Mouse (Mus musculus) testis, postnatal 14 days (tissue): ENCODE measurements at regions not wholly inside any gene's neighbourhood (a gene's known extent, or its start where the extent isn't known, plus 50 kb on each side); places are given as distances from the start of the nearest gene placed in this dataset.

Source experiments
- DNase-seq: peaks from one replicate; pipeline ENCODE4 v3.0.0; 2021; ENCODE audit warnings: low spot score

GRCm38 (mm10) chr12:25335069-25335468 is 238.1 kb upstream of the Id2 start:
- DNase-seq: no peak

DNA sequence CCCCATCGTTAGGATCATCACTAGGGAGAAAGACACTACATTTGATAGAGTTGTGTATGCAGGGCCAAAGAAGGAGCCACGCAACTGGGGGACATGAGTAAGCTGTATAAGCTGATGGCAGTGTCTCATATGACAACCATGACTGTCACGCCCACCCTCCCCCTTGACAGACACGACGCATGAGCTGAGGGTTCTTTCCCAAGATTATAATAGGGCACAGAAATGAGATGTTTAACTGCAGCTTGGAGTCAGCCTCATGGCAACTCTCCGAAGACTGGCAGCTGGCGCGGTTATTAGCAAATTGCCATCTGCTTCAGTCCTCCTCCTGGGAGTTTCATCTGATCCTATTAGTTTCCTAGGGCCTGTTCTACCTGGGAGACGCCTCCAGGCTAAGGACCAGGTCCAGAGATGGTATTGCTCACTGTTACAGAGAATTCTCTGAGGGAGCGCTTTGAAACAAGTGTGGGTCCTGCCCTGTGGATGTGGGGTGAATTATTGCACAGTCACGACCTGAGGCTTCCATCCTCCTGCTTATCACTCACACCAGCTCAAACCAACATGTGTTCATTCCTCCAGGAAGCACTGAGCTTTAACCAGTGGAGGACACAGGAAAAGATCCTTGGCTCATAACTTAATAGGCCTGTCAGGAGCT is 235.6 kb upstream of the Id2 start:
- DNase-seq: no peak

DNA sequence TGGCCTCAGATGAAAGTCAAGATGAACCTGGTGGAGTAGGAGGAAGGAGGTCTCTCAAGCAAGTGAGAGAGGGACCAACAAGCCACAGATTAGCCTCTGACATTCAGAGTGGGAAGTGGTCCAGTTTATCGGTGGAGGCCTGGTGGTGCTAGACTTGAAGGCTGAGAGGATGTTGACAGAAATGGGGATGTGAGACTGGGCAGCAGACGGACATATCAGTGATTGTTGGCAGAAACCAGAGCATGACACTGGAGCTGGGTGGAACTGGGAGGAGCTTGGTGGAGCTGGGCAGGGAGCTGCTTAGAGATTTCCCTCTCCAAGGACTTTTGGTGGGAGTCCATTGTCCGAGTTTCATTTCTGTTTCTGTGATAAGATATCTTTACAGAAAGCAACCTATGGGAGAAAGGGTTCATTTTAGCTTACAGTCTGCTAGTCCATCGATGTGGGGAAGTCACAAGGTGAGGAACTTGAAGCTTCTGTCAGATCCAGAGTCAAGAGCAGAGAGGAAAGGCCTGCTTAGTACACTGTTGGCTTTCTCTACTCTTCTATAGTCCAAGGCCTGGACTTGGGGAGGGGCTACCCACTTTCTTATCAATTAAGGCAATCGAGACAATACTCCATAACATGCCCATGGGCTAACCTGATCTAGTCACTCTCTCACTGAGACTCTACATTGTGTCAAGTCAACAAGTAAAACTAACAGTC is 233.2 kb upstream of the Id2 start:
- peak; percentile 36 for DNase-seq

DNA sequence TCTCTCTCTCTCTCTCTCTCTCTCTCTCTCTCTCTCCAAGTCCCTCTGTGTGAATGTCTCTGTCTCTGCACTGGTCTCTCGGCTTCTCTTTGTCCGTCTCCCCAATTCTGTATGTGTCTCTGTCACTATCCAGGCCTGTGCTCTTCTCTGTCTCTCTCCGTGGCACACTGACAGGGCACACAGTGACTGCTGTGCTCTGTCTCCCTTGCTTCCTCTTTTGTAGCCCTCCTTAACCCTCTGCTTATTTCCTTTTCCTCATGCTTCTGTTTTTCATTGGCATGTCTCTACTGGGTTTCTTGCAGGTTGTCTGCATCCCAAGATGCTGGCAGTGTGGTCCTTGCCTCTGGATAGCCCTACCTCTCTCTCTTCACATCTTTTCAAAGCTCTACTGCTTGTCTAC is 229.0 kb upstream of the Id2 start:
- no peak for DNase-seq

DNA sequence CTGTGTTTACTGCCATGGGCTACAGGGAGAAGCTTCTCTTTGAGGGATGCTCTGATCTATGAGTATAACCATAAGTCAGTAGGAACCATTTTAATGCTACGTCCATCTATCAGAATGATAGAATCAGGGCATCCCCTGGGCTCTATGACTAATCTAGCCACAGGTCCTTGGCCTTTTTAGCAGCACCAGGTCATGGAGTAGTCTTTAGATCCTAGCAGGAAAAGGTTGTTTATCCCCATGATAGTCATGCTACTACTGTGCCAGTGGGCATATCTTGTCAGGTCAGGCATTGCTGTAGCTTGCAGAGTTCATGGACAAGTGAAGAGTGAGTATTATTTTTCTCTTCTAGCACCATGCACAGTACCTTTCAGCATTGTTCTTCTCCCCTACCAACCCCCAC is 226.2 kb upstream of the Id2 start:
- no peak for DNase-seq

DNA sequence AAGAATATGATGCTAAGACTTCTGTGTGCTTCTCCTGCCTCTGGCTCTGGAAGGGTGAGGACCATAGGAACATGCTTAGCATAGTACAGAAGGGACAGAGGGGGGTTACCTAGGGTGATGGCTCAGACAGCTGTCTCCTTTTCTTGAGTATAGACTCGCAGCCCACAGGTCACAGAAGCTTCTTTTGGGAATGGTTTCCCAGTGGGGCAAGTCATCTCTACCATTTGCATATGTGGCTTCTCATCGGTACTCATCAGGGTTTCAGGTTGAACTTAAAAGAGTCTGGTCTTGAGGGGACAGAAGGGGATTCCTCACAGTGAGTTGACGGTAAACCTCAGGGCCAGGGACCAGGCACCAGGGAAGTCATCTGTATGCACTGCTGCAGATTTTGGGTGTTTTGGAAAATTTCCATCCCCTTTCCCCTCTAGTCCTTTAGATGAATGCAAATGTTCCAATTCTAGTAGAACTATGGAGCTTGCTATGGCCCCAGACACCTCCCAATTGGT is 223.4 kb upstream of the Id2 start:
- DNase-seq: no peak

- DNase-seq: no peak
These were observed 222.9 kb upstream of the Id2 start for GRCm38 (mm10) chr12:25319846-25320245.

DNA sequence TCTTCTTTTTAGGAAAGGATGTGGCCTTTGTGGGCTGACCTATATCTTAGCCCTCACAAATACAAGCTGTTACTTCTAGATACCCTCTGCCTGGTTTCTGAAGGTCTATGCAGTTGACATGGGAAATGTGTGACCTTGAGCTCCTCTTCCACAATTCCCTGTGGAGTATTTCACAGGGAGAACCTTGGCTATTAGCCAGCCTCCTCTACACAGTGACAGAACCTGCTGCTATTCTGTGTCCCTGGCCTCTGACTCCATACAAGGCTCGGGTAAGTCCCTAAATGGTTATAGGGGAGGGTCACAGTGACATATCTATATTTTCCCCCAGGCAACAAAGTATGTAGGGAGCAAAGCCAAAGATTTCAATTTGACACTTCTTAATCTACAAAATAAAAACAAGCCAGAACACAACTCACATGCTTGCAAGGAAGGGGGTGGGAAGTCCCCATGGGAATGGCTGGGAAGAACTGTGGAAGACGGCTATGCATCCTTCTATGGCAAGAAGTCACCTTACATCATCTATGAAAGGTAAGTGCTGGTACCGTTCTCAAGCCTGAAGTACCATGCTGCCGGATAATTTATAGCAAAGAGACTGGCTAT is 221.2 kb upstream of the Id2 start:
- peak; percentile 52 for DNase-seq

DNA sequence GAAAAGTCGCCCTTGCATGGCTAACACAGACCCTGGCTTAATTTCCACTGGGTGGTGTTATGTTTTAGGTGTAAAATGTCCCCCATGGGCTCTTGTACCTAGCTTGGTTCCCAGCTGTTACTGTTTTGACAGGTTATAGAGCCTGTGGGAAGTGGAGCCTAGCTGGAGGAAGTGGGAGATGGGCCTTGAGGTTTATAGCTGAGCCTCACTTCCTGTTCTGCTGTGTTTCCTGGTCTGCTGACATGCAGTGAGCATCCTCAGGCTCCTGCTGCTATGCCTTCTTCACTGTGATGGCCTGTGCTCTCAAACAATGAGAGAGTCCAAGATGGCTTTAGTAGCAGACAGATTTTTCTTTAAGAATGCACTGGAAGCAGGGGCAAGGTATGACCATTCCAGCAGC is 219.0 kb upstream of the Id2 start:
- DNase-seq: no peak

GRCm38 (mm10) chr12:25313212-25313611 is 216.3 kb upstream of the Id2 start:
- no peak for DNase-seq

DNA sequence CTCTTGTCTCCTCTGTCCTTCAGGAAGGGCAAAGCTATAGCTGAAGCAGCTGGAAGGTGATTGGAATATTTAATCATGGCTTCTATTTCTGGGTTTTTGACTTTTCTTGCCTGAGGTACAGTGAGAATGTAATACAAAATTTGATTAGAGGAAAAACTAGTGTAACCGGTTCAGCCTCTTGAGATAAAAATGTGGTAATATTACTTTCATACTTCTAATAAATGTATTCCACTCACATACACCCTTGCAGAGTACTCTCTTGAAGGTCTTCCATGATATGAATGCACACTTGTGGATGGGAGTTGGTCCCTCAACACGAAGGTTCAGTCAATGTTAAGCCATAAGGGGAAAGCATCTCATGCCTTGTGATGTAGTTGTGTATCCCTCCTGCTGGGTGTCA is 215.4 kb upstream of the Id2 start:
- no peak for DNase-seq

GRCm38 (mm10) chr12:25311728-25312127 is 214.8 kb upstream of the Id2 start:
- no peak for DNase-seq

GRCm38 (mm10) chr12:25310293-25310946 is 213.5 kb upstream of the Id2 start:
- no peak for DNase-seq

GRCm38 (mm10) chr12:25309234-25309633 is 212.3 kb upstream of the Id2 start:
- no peak for DNase-seq

DNA sequence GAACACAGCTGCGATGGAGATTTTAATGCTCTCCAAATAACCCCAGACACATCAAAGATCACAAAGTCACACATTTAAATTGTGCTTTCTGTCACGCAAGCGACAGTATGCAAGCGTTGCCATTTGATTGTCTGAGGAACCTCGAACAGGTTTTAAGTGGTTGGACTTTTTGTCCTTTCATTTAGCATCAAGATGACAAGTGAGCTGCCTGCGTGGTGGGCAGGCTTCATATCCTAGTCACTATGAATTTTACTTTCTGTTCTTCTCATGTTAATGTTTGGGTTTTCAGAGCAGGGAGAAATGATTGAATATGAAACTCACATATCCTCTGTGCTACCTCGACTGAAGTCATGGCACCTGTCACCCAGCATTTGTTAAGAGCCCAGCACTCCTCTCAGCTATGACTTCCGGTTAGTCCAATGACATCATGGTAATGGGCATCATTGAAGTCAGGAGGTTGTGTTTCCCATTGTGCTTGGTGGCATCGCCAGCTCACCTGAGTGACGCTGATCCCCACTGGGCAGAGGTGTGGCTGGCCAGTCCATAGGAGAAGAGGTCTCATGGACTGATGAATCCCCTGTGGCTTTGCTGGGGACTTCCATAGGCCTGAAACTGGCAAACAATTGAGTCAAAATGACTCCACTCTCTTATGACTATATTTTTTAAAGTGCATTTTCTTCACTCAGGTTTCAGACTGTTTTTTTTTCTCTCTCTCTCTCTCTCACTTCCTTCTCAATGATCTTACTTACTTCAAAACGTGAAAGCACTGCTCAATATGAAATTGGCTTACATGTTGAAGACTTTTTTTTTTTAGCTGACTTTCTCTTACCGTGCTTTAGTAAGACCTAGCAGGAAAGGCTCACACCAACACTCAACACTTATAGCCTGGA is 209.1 kb upstream of the Id2 start:
- no peak for DNase-seq

- DNase-seq: no peak
These were observed 208.0 kb upstream of the Id2 start for GRCm38 (mm10) chr12:25304820-25305511.

DNA sequence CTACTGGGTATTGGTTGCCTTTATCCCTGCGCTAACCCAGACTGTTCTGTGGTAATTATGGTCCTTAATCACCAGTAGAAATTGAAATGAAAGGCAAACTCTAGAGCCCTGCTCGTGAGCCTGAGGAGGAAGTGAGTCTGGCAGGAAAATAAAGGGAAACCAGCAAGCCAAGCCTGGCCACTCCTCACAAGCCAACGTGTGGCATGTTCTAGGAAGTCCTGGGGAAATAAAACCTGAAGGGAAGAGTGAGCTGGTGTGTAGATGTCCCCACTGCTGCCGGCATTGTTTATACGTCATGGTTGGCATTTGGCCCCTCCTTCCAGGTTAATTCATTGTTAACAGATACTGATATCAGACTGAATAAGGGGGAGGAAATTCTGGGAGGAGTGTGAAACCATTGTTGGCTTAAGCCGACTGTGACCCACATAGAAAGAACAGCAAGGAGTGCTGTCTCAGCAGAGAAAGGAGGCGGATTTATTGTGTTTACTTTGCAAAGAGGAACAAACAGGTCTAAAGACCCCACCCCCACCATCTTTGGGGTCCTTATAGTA is 206.6 kb upstream of the Id2 start:
- no peak for DNase-seq

GRCm38 (mm10) chr12:25300804-25301390 is 204.0 kb upstream of the Id2 start:
- DNase-seq: no peak

- DNase-seq: peak; percentile 25
These were observed 202.9 kb upstream of the Id2 start for GRCm38 (mm10) chr12:25299603-25300471.
